Mouse (Mus musculus) liver, embryonic 14.5 days (tissue): ENCODE results near the gene Eml3.

Experiments
- CTCF ChIP-seq: IDR thresholded peaks from 2 replicates; pipeline ENCODE4 v1.5.1; 2016; ENCODE audit warnings: antibody characterized with exemption, low read depth, control low read depth
- EP300 ChIP-seq: IDR thresholded peaks from 2 replicates; pipeline ENCODE4 v1.6.1; 2016; ENCODE audit warnings: antibody characterized with exemption, low read depth

DNA sequence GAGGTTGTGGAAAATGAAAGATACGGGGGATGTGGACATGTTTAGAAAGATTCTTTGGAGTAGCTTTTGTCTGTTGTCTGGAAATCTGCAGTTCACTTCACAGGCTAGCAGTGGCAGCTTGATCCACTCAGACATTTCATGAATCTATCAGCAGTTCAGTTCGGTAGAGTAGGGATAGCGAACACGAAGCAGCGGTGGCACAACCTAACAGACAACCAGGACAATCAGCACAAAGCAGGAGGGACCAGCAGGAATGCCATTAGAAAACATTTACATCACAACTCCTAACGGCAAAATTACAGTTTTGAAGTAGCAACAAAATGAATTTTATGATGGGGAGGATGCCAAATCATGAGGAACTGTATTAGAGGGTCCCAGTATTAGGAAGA, 9.7 kb upstream of the Eml3 start:
- TF ChIP-seq CTCF (no peak), EP300 (no peak)
